Mouse (Mus musculus) embryonic fibroblast, embryonic 13.5 days (primary cell): Measurements from ENCODE around the gene Grap. TPM values are rescaled to one million over a fixed set of nuclear protein-coding genes. Genes with fewer than 3 reads are reported as not detected.

Experiments used
- H3K27ac ChIP-seq: 2 replicates; pipeline ENCODE4 v1.5.1; 2012; ENCODE audit warnings: low read length, control low read depth, inconsistent platforms; ENCODE audit not compliant: insufficient read depth
- H3K4me1 ChIP-seq: 2 replicates; pipeline ENCODE4 v1.6.1; 2011; ENCODE audit warnings: low read length; ENCODE audit not compliant: control insufficient read depth, insufficient read depth
- H3K4me3 ChIP-seq: 2 replicates; pipeline ENCODE4 v1.5.1; 2011; ENCODE audit warnings: mild to moderate bottlenecking, control low read depth, low read length; ENCODE audit not compliant: insufficient read depth
- CTCF ChIP-seq: IDR thresholded peaks from 2 replicates; pipeline ENCODE4 v1.5.1; 2011; ENCODE audit warnings: mild to moderate bottlenecking, control low read depth, low read length, moderate library complexity, borderline replicate concordance; ENCODE audit not compliant: insufficient read depth
- POLR2A ChIP-seq: IDR thresholded peaks from 2 replicates; pipeline ENCODE4 v1.6.1; 2011; ENCODE audit warnings: low read depth, mild to moderate bottlenecking, control low read depth, low read length, moderate library complexity
- polyA plus RNA-seq: library from polyadenylated mRNA; stranded (reverse); fragments of >200 nt; gene quantifications from 2 replicates; pipeline ENCODE4 v1.2.4, GENCODE M21; 2011; ENCODE audit warnings: low read depth; ENCODE audit not compliant: missing spikeins, insufficient read length

Grap gene
- polyA plus RNA-seq, result 0.30 and 0.32 TPM in 2 replicates

GRCm38 (mm10) chr11:61652686-61653447 is at the start of gene Grap:
Gene Grap (plus strand): TSS chr11:61653265.
- Histone ChIP-seq H3K4me3 (no peak within 1 kb of the TSS), H3K4me1 (peaks cover 5% of the 10 kb centered on the region), H3K27ac (no peak within 1 kb of the TSS)
- TF ChIP-seq POLR2A, result no peak
- TF ChIP-seq CTCF, result no peak

DNA sequence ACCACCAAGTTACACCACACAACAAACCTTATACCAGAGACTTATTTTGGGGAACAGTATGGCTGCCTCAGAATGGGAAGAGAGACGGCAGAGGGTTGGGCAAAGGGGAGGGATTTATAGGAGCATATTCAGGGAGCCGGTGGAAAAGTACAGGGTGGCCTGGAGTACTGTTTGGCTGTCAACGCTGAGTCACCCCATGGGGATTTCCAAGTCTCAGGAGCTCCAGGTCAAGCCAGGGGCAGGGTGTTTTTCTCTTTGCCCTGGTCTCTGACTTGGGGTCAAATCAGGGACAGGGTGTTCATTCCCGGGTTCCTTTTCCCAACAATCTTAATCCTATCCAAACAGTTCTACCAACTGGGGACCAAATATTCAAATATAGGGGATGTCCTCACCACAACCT is 45.0 kb upstream of the Grap start:
- TF ChIP-seq CTCF (no peak), POLR2A (no peak)
- Histone ChIP-seq H3K4me1 (no peaks in the 10 kb centered on the region), H3K27ac (no peak overlapping the region; the same call in 1 of the 2 replicates), H3K4me3 (no peak overlapping the region)

DNA sequence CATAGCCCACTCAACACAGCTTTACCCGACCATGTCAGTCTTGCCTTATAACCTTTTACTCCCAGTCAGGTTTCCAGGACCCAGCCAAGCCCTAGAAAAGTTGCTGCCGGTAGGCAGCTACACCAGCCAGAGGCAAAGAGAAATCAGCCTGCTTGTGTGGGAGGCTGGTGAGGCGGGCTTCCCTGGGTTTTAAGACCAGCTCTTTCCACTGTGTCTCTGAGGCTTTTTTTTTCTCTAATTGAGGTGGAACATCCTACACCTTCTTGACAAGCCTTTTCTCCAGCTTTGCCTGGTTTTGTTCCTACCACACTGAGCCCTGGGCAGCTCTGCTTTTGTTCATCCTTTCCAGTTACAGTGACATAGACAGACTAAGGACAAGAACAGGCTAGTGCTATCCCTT is 41.9 kb upstream of the Grap start:
- TF ChIP-seq CTCF, result no peak
- TF ChIP-seq POLR2A, result no peak
- H3K27ac ChIP-seq, result no peak overlapping the region
- H3K4me1 ChIP-seq, result no peaks in the 10 kb centered on the region
- no peak overlapping the region for H3K4me3 ChIP-seq

DNA sequence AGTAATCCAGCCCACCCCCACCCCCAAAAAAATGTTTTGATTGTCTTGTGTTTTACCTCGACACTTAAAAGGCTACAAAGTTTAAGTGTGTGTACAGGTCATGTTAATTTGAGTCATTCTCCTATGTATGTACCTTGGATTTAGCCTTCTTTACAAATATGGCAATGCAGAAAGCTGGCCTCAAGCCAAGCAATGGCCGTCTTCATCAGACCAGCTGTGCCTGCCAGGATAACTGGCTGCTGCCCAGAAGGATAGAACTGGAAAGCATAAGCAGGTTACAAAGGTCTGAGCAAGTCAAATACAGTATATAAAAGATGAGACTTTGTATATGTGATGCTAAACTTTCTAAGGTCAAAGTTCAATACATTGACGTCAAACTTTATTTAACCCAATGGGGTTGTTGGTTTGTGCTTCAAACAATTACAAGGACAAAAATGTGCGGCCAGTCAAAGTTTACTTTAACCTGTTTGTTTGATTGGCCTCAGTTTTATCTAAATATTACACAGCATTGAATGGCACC is 40.9 kb upstream of the Grap start:
- Histone ChIP-seq H3K4me3 (no peak overlapping the region), H3K4me1 (peaks cover 6% of the 10 kb centered on the region; the same call in 1 of the 2 replicates), H3K27ac (no peak overlapping the region)
- no peak for TF ChIP-seq CTCF
- TF ChIP-seq POLR2A, result no peak

DNA sequence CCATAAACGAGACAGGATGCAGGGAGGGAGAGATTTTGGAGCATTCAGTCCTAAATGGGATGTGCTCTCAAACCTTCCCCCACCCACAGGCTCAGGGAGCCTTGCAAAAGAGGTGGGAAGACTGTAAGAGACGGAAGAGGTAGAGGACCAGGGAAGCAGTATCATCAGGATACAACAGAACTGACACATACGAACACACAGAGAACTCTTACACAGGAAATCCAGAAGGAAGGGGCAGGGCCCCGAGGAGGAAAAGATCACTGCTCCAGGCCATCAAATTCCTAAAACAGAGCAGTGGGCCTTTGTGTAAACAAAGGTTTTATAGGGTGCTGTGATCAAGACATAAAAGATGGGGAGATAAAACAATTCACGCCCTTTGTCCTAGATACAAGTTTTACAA is 38.7 kb upstream of the Grap start:
- no peak for TF ChIP-seq CTCF
- no peak for TF ChIP-seq POLR2A
- H3K4me1 ChIP-seq, result peaks cover 9% of the 10 kb centered on the region; the same call in 1 of the 2 replicates
- no peak overlapping the region for H3K4me3 ChIP-seq
- H3K27ac ChIP-seq, result no peak overlapping the region

GRCm38 (mm10) chr11:61615686-61616522 is 37.2 kb upstream of the Grap start:
- Histone ChIP-seq H3K27ac (peak overlapping the region; percentile 89), H3K4me3 (no peak overlapping the region), H3K4me1 (peaks cover 9% of the 10 kb centered on the region; the same call in 1 of the 2 replicates)
- peak; percentile 89 for TF ChIP-seq POLR2A
- no peak for TF ChIP-seq CTCF

DNA sequence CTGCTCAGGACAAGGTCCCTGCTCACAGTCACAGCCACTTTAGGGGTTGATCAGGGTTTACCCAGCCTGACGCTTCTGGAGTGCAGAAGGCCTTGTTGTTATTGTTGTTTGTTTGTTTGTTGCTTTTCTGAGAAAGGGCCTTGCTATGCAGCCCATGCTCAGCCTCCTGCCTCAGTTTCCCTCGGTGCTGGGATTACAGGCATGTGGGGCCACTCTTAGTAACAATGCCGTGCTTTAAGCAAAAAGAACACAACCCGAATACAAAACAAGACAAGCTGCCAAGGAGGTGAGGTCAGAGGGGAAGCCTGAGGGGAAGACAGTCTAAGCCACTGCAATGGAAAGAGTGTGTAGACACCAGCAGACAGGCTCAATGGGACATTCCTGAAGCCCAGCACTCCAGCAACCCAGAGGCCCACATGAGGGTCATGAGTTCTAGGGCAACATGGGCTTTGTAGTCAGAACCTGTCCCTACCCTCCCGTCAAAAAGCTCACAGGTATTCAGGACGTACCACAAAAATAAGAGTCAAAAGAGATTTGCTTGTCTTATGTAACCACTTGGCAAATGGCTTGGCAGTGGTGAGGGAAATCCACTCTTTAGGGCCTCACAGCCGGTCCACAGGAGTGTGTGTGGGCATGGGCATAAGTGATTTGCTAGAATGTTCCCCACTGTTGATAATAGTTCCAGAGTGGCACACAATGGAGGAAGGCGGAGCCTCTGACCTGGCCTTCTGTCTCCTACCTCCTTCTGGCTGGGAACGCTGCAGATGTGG is 36.4 kb upstream of the Grap start:
- no peak for TF ChIP-seq CTCF
- no peak for TF ChIP-seq POLR2A
- no peak overlapping the region for H3K4me3 ChIP-seq
- peaks cover 9% of the 10 kb centered on the region; the same call in 1 of the 2 replicates for H3K4me1 ChIP-seq
- H3K27ac ChIP-seq, result peak overlapping the region; percentile 89

- TF ChIP-seq CTCF (no peak), POLR2A (no peak)
- Histone ChIP-seq H3K27ac (peak overlapping the region; percentile 89; the same call in 1 of the 2 replicates), H3K4me1 (peaks cover 9% of the 10 kb centered on the region; the same call in 1 of the 2 replicates), H3K4me3 (no peak overlapping the region)
Observed at GRCm38 (mm10) chr11:61617293-61617975, 35.6 kb upstream of the Grap start.
